Comparison of ENCODE assay signal across 14 mouse cellular contexts in the genomic region with DNA sequence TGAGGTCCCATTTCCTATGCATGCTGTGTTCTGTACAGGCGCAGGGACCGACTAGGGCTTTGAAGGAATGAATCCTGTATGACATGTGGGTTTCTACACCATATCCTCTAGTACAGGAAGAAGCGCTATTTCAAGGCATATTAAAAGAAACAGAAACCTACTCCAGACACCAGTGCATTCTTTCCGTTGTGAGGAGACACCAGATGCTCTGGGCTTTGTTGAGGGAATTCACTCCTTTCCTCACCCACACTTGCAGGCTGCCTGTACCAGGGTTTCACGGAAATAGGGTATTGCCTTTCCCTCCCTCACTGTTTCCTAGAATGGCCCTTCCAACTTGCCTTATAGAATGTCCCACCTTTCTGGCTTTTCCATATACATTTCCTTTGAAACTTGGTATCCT.
"Had no signal": no experiment of that assay in that cellular context is flagged by ENCODE, and none has a peak within 500 bp of the region (broad histone marks: within the 10 kb centered on the region; RNA-seq: fewer than 3 reads in every experiment).

No protein-coding gene starts in this region.

- H3K4me3 ChIP-seq: intestine, embryonic 15.5 days; liver, embryonic 13.5 days had no signal

- H3K27ac ChIP-seq: intestine, embryonic 15.5 days; liver, embryonic 13.5 days; stomach, postnatal 0 days had no signal

- H3K27me3 ChIP-seq: intestine, embryonic 15.5 days; liver, embryonic 13.5 days had no signal

- H3K4me2 ChIP-seq: intestine, embryonic 15.5 days; liver, embryonic 13.5 days; midbrain, embryonic 11.5 days had no signal

- DNase-seq: kidney, adult 18-20 months; kidney, adult 9 months; kidney, postnatal 10 days; kidney, postnatal 36 days; liver, embryonic 13.5 days; lung, adult 2 months; lung, postnatal 14 days; lung, postnatal 4 days; midbrain, embryonic 14.5 days; right cerebral cortex, postnatal 14 days; thymus, postnatal 25 days had no signal

- ATAC-seq: intestine, embryonic 15.5 days had no signal

- H3K36me3 ChIP-seq: intestine, embryonic 15.5 days; liver, embryonic 13.5 days had no signal

- H3K9ac ChIP-seq: intestine, embryonic 15.5 days; liver, embryonic 13.5 days had no signal

- H3K9me3 ChIP-seq: intestine, embryonic 15.5 days; liver, embryonic 13.5 days had no signal

- H3K4me1 ChIP-seq: intestine, embryonic 15.5 days; liver, embryonic 13.5 days had no signal
